Mouse (Mus musculus): ENCODE results near the gene Kif5a.

GRCm38 (mm10) chr10:127191191-127192056, 71.7 kb downstream of the Kif5a start:
- TF ChIP-seq POLR2A (IDR thresholded peaks at IDR 0.05; ENCODE audit: borderline replicate concordance, insufficient read depth, low read length) (no peak), CTCF (IDR thresholded peaks at IDR 0.05; ENCODE audit: borderline replicate concordance, insufficient read depth, low read depth, low read length) (no peak)

Data from cerebellum, adult 2 months (tissue).